Mouse (Mus musculus): ENCODE results near the gene Qrsl1. TPM values are rescaled to one million over a fixed set of nuclear protein-coding genes. Genes with fewer than 3 reads are reported as not detected.
A peak's percentile ranks its signal among the peaks of the same experiment; 100 is the strongest.

Qrsl1 gene
- total RNA-seq, 2 experiments from 2014 or later = 12.6 to 14.6 TPM

DNA sequence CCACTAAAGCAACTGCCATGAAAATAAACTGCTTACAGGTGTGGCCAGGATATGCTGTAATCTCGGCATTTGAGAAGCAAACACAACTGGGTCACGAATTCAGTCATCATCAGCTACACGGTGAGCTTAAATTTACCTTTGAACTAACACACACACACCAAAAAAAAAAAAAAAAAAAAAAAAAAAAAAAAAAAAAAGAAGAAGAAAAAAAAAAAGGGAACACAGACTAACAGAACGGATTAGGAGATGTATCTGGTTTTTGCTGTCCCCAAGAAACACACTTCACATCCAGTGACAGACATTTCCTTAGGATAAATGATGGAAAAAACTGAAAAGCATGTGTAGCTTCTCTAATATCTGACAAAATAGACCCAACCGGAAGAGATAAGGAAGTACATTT, 49.6 kb downstream of the Qrsl1 start:
- Histone ChIP-seq H3K27ac (no peak overlapping the region), H3K4me3 (no peak overlapping the region)
- TF ChIP-seq CTCF (IDR thresholded peaks at IDR 0.05) = no peak
- intact Hi-C loops (cut with DNase I) = no loop called here
- DNase-seq (ENCODE audit: extremely low spot score in 1 of 2, low spot score in 2 of 2) = no peak

DNA sequence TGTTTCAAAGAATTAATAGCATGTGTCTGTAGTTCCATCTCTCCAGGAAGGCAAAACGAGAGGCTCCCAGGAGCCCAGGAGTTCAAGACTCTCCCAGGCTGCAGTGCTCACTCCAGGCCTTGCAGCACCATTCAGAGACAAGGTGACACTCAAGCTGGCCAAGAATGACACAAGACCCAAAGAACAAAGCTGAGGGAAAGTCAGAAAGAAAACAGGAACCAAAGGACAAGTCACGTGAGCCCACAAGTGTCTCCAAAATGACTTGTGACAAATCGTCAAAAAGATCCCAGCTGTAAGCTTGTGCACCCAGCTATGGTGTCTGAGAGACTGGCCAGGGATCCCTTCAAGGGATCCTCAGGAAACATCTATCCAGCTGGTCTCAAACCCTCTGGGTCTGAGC, 52.1 kb downstream of the Qrsl1 start:
- Histone ChIP-seq H3K4me3 (no peak overlapping the region), H3K27ac (no peak overlapping the region)
- TF ChIP-seq CTCF (IDR thresholded peaks at IDR 0.05) = no peak
- intact Hi-C loops (cut with DNase I) = no loop called here
- DNase-seq (ENCODE audit: extremely low spot score in 1 of 2, low spot score in 2 of 2) = no peak

DNA sequence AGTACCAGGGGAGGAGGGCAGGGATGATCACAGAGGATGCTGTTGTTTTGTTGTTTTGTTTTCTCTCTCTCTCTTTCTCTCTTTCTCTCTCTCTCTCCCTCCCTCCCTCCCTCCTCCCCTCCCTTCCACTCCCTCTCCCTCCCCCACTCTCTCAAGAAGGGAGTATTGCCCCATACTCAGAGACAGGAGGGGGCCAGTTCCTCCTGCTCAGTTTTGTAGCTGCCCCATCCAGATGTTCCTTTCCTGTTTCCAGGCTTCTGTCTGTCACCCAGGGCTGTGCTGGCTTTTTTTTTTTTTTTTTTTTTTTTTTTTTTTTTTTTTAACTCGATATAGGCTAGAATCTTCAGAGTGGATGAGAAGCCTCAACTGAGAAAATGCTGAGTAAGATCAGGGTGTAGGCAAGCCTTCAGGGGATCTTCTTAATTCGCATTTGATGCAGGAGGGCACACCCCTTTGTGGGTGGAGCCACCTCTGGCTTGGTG, 55.4 kb downstream of the Qrsl1 start:
- H3K4me3 ChIP-seq = no peak overlapping the region
- no peak overlapping the region for H3K27ac ChIP-seq
- intact Hi-C loops (cut with DNase I) = no loop called here
- DNase-seq (ENCODE audit: extremely low spot score in 1 of 2, low spot score in 2 of 2) = no peak
- no peak for TF ChIP-seq CTCF (IDR thresholded peaks at IDR 0.05)

DNA sequence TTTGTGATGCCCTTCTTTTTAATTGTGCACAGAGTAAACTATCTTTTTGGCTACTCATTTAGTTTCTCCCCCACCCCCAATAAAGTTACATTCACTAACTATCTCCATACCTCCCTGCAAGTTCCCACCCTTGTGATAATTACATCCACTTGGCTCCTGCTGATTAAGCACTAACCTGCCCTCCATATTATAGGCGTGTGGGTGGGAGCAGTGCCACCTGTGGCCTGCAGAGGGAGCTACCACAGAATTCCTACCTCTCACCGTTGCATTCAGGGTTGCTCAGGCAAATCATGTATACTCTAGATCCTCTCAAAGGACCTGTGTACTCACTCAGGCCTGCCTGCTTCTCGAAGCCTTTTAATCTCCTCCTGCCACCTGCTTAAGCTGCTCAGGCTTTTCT, 56.1 kb downstream of the Qrsl1 start:
- Histone ChIP-seq H3K27ac (no peak overlapping the region), H3K4me3 (no peak overlapping the region)
- no peak for DNase-seq (ENCODE audit: extremely low spot score in 1 of 2, low spot score in 2 of 2)
- TF ChIP-seq CTCF (IDR thresholded peaks at IDR 0.05) = peak; percentile 14
- intact Hi-C loops (cut with DNase I) = no loop called here

DNA sequence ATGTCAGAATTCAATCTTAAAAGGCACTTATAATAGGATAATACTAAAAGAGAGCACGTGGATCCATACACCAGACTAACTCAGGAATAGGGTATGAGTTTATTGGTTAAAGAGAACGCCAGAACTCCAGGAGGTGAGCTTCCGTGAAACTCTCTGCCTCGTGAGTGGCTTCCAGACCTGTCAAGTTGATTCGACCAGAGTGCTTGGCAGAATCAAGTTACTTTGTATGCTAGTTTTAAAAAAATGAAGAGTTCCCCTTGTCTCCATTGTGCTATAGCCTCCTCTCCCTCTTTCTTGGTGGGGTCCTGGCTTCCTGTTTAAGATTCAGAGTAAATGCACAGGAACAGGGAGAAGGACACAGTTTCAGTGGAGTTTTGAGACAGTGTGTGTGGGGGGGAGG, 60.1 kb downstream of the Qrsl1 start:
- H3K4me3 ChIP-seq = no peak overlapping the region
- DNase-seq (ENCODE audit: extremely low spot score in 1 of 2, low spot score in 2 of 2) = no peak
- H3K27ac ChIP-seq = no peak overlapping the region
- intact Hi-C loops (cut with DNase I) = no loop called here
- TF ChIP-seq CTCF (IDR thresholded peaks at IDR 0.05) = no peak

DNA sequence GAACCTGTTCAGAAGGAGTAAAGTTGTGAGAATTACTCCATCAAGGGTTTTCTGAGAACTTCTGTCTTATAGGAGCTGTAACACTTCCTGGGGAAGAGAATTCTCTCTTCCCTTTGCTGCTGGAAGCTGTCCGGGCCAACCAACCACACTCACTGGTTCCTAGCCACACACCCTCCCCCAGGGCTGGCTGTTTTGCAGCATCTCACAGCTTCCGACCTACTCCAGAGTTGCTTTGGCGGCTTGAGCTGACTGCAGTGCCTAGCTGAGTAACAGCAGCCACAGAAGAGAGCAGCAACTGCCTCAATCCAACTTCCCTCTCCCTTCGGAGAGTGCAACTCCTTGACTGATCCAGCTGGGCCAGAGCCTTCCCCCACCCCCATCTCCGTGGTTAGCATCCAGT, 68.7 kb downstream of the Qrsl1 start:
- TF ChIP-seq CTCF (IDR thresholded peaks at IDR 0.05) = no peak
- no peak overlapping the region for H3K4me3 ChIP-seq
- DNase-seq (ENCODE audit: extremely low spot score in 1 of 2, low spot score in 2 of 2) = peak in 1 of 2 experiments; percentile 12
- intact Hi-C loops (cut with DNase I) = no loop called here
- no peak overlapping the region for H3K27ac ChIP-seq

DNA sequence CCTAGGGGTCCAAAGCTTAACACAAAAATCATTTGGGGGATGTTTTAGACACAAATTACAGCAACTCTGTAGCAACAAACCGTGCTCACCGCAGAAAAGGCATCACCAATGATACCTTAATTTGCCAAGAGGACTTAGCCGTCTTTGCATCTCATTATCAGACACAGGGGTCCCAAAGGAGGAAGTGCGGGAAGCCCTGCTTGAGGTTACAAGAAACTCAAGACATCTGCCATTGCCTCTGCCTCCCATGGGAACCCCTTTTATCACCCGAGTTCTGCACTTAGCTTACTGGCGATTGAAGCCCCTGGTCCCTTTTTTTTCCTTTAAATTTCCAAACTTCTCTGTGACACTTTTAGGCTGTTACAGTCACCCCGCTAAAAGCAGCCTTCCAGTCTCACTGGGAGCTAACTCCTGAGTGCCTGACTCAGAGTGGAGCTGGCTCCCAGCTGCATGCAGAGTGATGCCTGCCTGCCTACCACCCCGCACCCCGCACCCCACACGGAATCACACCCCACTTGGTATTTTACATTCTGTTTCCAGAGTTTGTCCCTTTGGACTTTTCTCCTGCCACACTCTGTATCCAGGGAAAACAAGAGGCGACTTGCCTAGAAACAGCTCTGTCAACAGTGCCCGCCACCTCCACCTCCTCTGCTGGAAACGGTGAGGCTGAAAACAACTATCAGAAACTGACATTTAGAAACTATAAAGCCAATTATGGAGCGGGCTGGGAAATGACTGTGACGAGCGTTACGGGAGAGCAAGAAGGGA, 71.1 kb downstream of the Qrsl1 start:
- DNase-seq (ENCODE audit: extremely low spot score in 1 of 2, low spot score in 2 of 2) = peak; percentile 9 to 12
- no peak for TF ChIP-seq CTCF (IDR thresholded peaks at IDR 0.05)
- Histone ChIP-seq H3K4me3 (no peak overlapping the region), H3K27ac (no peak overlapping the region)
- intact Hi-C loops (cut with DNase I) = no loop called here

DNA sequence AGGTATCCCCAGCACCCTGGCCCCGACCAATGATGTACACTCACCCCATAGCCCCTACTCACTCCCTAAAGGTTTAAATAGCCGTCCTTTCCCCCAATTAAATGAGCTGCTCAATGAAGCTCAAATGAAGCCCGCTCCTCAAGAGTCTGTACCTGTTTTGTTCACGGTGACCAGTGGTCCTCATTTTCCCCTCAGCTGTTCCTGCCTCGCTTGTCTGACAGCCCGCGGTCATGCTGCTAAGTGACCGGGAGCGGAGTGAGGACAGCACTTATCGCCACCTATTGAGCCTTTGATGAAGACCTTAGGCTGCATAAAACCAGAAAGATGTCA, 72.9 kb downstream of the Qrsl1 start:
- intact Hi-C loops (cut with DNase I) = no loop called here
- Histone ChIP-seq H3K4me3 (no peak overlapping the region), H3K27ac (no peak overlapping the region)
- no peak for DNase-seq (ENCODE audit: extremely low spot score in 1 of 2, low spot score in 2 of 2)
- TF ChIP-seq CTCF (IDR thresholded peaks at IDR 0.05) = no peak

DNA sequence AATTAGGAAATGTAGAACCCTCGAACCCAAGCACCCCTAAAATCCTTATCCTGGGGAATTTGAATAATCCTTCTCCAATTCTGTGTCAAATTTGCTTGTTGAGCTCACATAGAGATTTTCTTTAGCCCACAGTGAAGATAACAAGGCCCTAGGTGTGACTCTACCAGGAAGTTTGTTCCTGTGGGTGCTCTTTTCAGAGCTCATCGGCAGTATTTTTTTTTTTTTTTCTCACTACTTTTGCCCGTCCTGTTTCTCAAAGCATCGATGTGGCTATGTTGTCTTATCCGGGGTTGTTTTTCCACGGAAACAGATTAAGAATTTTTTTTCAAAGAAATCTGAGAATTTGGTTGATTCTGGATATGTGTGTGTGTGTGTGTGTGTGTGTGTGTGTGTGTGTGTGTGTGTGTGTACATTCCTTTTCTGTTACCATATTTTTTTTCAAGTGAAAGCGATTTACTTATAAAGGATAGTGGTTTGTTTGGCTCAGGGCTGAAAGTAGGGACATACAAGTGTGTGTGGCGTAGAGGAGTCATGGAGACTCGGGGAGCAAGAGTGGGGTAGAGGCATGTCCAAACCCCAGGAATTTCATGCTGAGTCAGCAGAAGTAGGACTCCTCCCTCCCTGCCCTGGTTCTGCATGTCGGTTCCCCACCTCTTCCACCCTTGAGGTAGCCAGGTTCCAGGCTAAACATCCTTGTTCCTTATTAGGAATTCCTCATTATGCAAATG, 73.4 kb downstream of the Qrsl1 start:
- no peak for TF ChIP-seq CTCF (IDR thresholded peaks at IDR 0.05)
- Histone ChIP-seq H3K4me3 (no peak overlapping the region), H3K27ac (no peak overlapping the region)
- intact Hi-C loops (cut with DNase I) = no loop called here
- no peak for DNase-seq (ENCODE audit: extremely low spot score in 1 of 2, low spot score in 2 of 2)

DNA sequence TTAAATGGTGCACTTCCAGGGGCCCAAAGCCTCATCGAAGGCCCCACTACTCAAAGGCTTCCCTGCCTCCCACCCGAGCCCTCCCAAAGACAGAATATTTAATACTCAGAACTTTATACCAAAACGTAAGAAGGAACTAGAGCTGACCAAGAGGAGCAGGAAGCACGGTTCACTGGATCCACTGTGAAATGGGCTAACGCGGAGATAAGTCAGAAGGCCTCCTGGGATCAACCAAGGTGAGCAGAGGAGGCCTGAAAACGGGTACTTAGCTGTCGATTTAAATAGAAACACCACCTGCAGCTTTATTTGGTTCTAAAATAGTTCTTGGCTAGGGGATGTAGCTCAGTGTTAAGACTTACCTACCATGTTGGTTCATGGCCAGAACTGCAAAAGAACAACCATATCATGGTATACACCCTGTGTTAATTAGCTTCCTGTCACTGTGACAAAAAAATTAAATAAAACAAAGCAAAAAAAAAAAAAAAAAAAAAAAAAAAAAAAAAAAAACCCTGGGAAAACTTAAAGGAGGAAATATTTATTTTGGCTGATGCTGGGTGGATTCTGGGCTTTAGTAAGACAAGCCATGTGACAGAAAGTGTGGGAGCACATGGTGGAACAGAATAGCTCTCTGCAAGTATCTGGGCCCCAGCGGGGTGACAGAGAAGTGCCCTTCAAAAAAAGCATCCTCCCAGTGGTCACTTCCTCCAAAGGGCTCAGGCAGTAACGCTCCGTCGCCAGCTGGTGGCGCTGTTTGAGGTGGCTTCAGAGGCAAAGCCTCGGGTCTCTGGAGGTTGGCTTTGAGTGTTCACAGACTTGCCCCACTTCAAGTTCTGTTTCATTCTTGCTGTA, 74.5 kb downstream of the Qrsl1 start:
- no peak; the same call in none of the 2 replicates for TF ChIP-seq CTCF (IDR thresholded peaks at IDR 0.05)
- no peak overlapping the region for H3K27ac ChIP-seq
- DNase-seq (ENCODE audit: extremely low spot score in 1 of 2, low spot score in 2 of 2) = no peak
- intact Hi-C loops (cut with DNase I) = no loop called here
- no peak overlapping the region for H3K4me3 ChIP-seq

DNA sequence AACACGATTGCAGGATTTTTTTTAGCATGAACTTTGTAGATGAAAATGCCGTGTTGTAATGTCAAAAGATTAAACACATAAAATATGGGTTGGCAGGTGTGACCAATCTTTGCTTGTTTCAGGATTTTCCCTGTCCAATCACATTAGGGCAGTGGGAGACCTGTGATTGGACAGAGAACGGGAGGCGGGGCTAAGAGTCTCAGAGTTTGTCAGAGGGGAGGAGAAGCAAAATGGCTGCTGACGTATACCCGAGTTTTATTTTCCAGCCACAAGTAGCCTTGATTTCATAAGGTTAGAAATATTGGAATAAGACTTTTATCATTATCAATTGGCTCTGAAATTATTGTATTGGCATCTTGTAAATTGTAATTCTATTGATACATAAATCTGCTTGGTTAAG, 75.8 kb downstream of the Qrsl1 start:
- TF ChIP-seq CTCF (IDR thresholded peaks at IDR 0.05) = no peak
- Histone ChIP-seq H3K27ac (no peak overlapping the region), H3K4me3 (no peak overlapping the region)
- DNase-seq (ENCODE audit: extremely low spot score in 1 of 2, low spot score in 2 of 2) = no peak
- intact Hi-C loops (cut with DNase I) = no loop called here

DNA sequence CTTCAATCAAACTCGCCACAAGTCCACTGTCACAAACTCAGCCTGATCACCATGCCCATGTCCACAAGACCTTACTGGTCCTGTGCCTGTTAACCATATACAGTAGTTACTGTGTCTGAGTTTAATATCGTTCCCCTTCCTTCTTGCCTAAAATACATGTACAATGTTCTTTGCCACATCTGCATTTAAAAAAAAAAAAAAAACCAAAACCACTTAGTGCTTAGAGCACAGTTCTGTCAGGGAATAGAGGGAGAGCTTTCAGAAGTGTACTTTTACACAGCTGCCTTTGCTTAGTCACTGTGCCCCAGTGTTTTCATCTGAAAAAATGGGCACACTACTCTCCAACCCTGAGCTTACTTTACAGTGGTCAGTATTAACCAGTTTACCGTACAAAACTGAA, 76.8 kb downstream of the Qrsl1 start:
- intact Hi-C loops (cut with DNase I) = no loop called here
- no peak for DNase-seq (ENCODE audit: extremely low spot score in 1 of 2, low spot score in 2 of 2)
- H3K4me3 ChIP-seq = no peak overlapping the region

More for the DNA sequence above, 76.8 kb downstream of the Qrsl1 start:
- no peak for TF ChIP-seq CTCF (IDR thresholded peaks at IDR 0.05)
- no peak overlapping the region for H3K27ac ChIP-seq

Other genes with a start within 250 kb of the Qrsl1 start
- gene Rtn4ip1, start 62 bp upstream of the Qrsl1 start, total RNA-seq (2021) = 10 to 100 TPM; 14.1 TPM
- gene Crybg1, start 247.1 kb upstream of the Qrsl1 start, total RNA-seq (2021) = under 1 TPM; 0.63 TPM